19 mouse cellular contexts compared by ENCODE assay signal in genomic region chr12:24703013-24703412, GRCm38 (mm10). TPM values are rescaled to one million over a fixed set of nuclear protein-coding genes. Genes with fewer than 3 reads are reported as not detected.
A peak's percentile ranks its signal among the peaks of the same experiment; 100 is the strongest.
DNase-seq lines count a peak whose midpoint lies in the region; ATAC-seq and TF ChIP-seq lines count a peak whose summit lies in the region.
"Had no signal": no experiment of that assay in that cellular context is flagged by ENCODE, and none has a peak within 500 bp of the region (broad histone marks: within the 10 kb centered on the region; RNA-seq: fewer than 3 reads in every experiment).

No protein-coding gene starts in this region.

- no peak for DNase-seq in heart, adult 18-20 months
- DNase-seq in thymus, postnatal 0 days (ENCODE audit: low spot score), result no peak
- no peak for DNase-seq in frontal cortex, postnatal 10 days (ENCODE audit: low spot score in 2 of 2)
- DNase-seq: adrenal gland, postnatal 36 days; cerebellum, adult 9-11 months; midbrain, embryonic 14.5 days; right cerebral cortex, postnatal 4 days; thymus, adult 2 months had no signal

- no peak overlapping the region for H3K4me3 ChIP-seq in heart, embryonic 15.5 days
- no peak overlapping the region for H3K4me3 ChIP-seq in bone marrow, adult 2 months (replicated peaks; ENCODE audit: control insufficient read depth, low read depth, low read length)
- peak overlapping the region; percentile 15 for H3K4me3 ChIP-seq in erythroblast, embryonic 14.5 days (replicated peaks)
- H3K4me3 ChIP-seq in liver, embryonic 15.5 days (replicated peaks), result no peak overlapping the region
- H3K4me3 ChIP-seq: forebrain, embryonic 15.5 days; hindbrain, embryonic 13.5 days; left cerebral cortex, adult 2 months had no signal

- H3K27ac ChIP-seq in heart, embryonic 15.5 days, result peak overlapping the region; percentile 41; the same call in 1 of the 2 replicates
- H3K27ac ChIP-seq in bone marrow, adult 2 months (ENCODE audit: control insufficient read depth, insufficient read depth, low read depth, low read length, poor library complexity), result 0 out of 2 replicates have a peak overlapping the region, but pooled peaks have one; percentile 11
- H3K27ac ChIP-seq in liver, embryonic 15.5 days (replicated peaks), result peak overlapping the region; percentile 89
- H3K27ac ChIP-seq: forebrain, embryonic 15.5 days; hindbrain, embryonic 13.5 days; kidney, postnatal 0 days; left cerebral cortex, adult 2 months had no signal

- H3K27me3 ChIP-seq in heart, embryonic 15.5 days, result no peaks in the 10 kb centered on the region; the same call in 1 of the 2 replicates
- peaks cover 4% of the 10 kb centered on the region; the same call in 1 of the 2 replicates for H3K27me3 ChIP-seq in erythroblast, embryonic 14.5 days (ENCODE audit: control insufficient read depth)
- H3K27me3 ChIP-seq in liver, embryonic 15.5 days, result no peaks in the 10 kb centered on the region; the same call in 1 of the 2 replicates
- H3K27me3 ChIP-seq: forebrain, embryonic 15.5 days had no signal

- TF ChIP-seq CTCF in bone marrow, adult 2 months (IDR thresholded peaks at IDR 0.05; ENCODE audit: control insufficient read depth, insufficient read depth, low read length), result no peak

- H3K4me1 ChIP-seq in heart, embryonic 15.5 days (replicated peaks), result peaks cover 24% of the 10 kb centered on the region
- H3K4me1 ChIP-seq in bone marrow, adult 2 months (ENCODE audit: control insufficient read depth, insufficient read depth, low read length), result no peaks in the 10 kb centered on the region; the same call in 1 of the 2 replicates
- H3K4me1 ChIP-seq in erythroblast, embryonic 14.5 days (ENCODE audit: control insufficient read depth), result peaks cover 54% of the 10 kb centered on the region
- peaks cover 57% of the 10 kb centered on the region for H3K4me1 ChIP-seq in liver, embryonic 15.5 days (replicated peaks)

- 0 out of 2 replicates have a peak overlapping the region, but pooled peaks have one; percentile 5 for H3K9ac ChIP-seq in heart, embryonic 15.5 days
- H3K9ac ChIP-seq in liver, embryonic 15.5 days, result 0 out of 2 replicates have a peak overlapping the region, but pooled peaks have one; percentile 9
- H3K9ac ChIP-seq: forebrain, embryonic 15.5 days; hindbrain, embryonic 13.5 days had no signal

- no peak for ATAC-seq in heart, embryonic 15.5 days (replicated peaks; ENCODE audit: insufficient number of reproducible peaks, insufficient read depth, low FRiP score, low read depth)
- ATAC-seq in liver, embryonic 15.5 days (ENCODE audit: insufficient read depth), result peak; percentile 65
- ATAC-seq: forebrain, embryonic 15.5 days; intestine, embryonic 16.5 days had no signal

- H3K4me2 ChIP-seq in heart, embryonic 15.5 days, result no peak overlapping the region
- H3K4me2 ChIP-seq in liver, embryonic 15.5 days, result peak overlapping the region; percentile 54
- H3K4me2 ChIP-seq: forebrain, embryonic 15.5 days; hindbrain, embryonic 13.5 days had no signal

- no peak for TF ChIP-seq POLR2A in bone marrow, adult 2 months (IDR thresholded peaks at IDR 0.05; ENCODE audit: borderline replicate concordance, control insufficient read depth, low read depth, low read length)

- H3K9me3 ChIP-seq in heart, embryonic 15.5 days (replicated peaks), result no peaks in the 10 kb centered on the region
- H3K9me3 ChIP-seq in erythroblast, embryonic 14.5 days (ENCODE audit: control insufficient read depth, low read length), result no peaks in the 10 kb centered on the region
- no peaks in the 10 kb centered on the region for H3K9me3 ChIP-seq in liver, embryonic 15.5 days (replicated peaks)
- H3K9me3 ChIP-seq: forebrain, embryonic 15.5 days; hindbrain, embryonic 13.5 days had no signal

- H3K36me3 ChIP-seq in heart, embryonic 15.5 days, result no peaks in the 10 kb centered on the region
- H3K36me3 ChIP-seq in erythroblast, embryonic 14.5 days (ENCODE audit: control insufficient read depth), result peaks cover 34% of the 10 kb centered on the region
- no peaks in the 10 kb centered on the region for H3K36me3 ChIP-seq in liver, embryonic 15.5 days (replicated peaks)
- H3K36me3 ChIP-seq: forebrain, embryonic 15.5 days; hindbrain, embryonic 13.5 days had no signal

- 37% methylated on average over 3 of the region's 3 CpGs for WGBS in heart, embryonic 15.5 days
- WGBS in bone marrow, adult 2 months, result 85% methylated on average over 3 of the region's 3 CpGs
- WGBS in liver, embryonic 15.5 days (ENCODE audit: insufficient replicate concordance), result 66% methylated on average over 3 of the region's 3 CpGs

RNA-seq across cellular contexts. Expression of gene Rrm2, which starts 5.0 kb away (rescaled TPM):
- polyA plus RNA-seq in heart, embryonic 15.5 days (2015; fragmentation: Nextera tagmentation; extraction: Ambion mirVana), result 208 and 223 TPM in 2 replicates
- total RNA-seq in heart, adult 18-20 months (2021), result 1 to 10 TPM; 2.0 to 3.4 TPM
- polyA plus RNA-seq in bone marrow, adult 2 months (2011; ENCODE audit: insufficient read depth, insufficient read length, low replicate concordance, missing spikeins), result 203 and 291 TPM in 2 replicates
- polyA plus RNA-seq in erythroblast, embryonic 14.5 days (2012), result 77.0 and 84.2 TPM in 2 replicates
- 444 and 469 TPM in 2 replicates for polyA plus RNA-seq in liver, embryonic 15.5 days (2015; fragmentation: Nextera tagmentation; extraction: Ambion mirVana)
- 465 and 485 TPM in 2 replicates for polyA plus RNA-seq in thymus, postnatal 0 days (2015; fragmentation: Nextera tagmentation; extraction: Ambion mirVana)

RNA-seq across cellular contexts. Expression of gene Cys1, which starts 21.4 kb away (rescaled TPM):
- 1.4 TPM in 2 replicates for polyA plus RNA-seq in heart, embryonic 15.5 days (2015; fragmentation: Nextera tagmentation; extraction: Ambion mirVana)
- total RNA-seq in heart, adult 18-20 months (2021), result 1 to 10 TPM; 3.3 to 3.9 TPM
- polyA plus RNA-seq in bone marrow, adult 2 months (2011; ENCODE audit: insufficient read depth, insufficient read length, low replicate concordance, missing spikeins), result 0.56 and 3.0 TPM in 2 replicates
- polyA plus RNA-seq in erythroblast, embryonic 14.5 days (2012), result not detected in 2 replicates
- polyA plus RNA-seq in liver, embryonic 15.5 days (2015; fragmentation: Nextera tagmentation; extraction: Ambion mirVana), result 0.61 and 0.76 TPM in 2 replicates
- polyA plus RNA-seq in thymus, postnatal 0 days (2015; fragmentation: Nextera tagmentation; extraction: Ambion mirVana), result 0.89 and 0.95 TPM in 2 replicates
- total RNA-seq: ES-E14; neutrophil, adult 5-6 weeks had no signal

RNA-seq across cellular contexts. Expression of gene Klf11, which starts 51.9 kb away (rescaled TPM):
- 17.7 and 18.4 TPM in 2 replicates for polyA plus RNA-seq in heart, embryonic 15.5 days (2015; fragmentation: Nextera tagmentation; extraction: Ambion mirVana)
- total RNA-seq in heart, adult 18-20 months (2021), result 10 to 100 TPM; 11.6 to 12.4 TPM
- 10.4 and 11.8 TPM in 2 replicates for polyA plus RNA-seq in bone marrow, adult 2 months (2011; ENCODE audit: insufficient read depth, insufficient read length, low replicate concordance, missing spikeins)
- polyA plus RNA-seq in erythroblast, embryonic 14.5 days (2012), result 13.4 and 13.7 TPM in 2 replicates
- polyA plus RNA-seq in liver, embryonic 15.5 days (2015; fragmentation: Nextera tagmentation; extraction: Ambion mirVana), result 9.3 and 10.2 TPM in 2 replicates
- polyA plus RNA-seq in thymus, postnatal 0 days (2015; fragmentation: Nextera tagmentation; extraction: Ambion mirVana), result 2.8 and 5.2 TPM in 2 replicates

Comparison
In these comparisons a context has a peak if more than half of its experiments do, and no peak if none do; other contexts are left out.
1. H3K27ac ChIP-seq: peak in every context shown above with its lines; median percentile 89 in liver, embryonic 15.5 days; 41 in heart, embryonic 15.5 days; 11 in bone marrow, adult 2 months.